Mouse (Mus musculus) adrenal gland, postnatal 10 days (tissue): ENCODE measurements around the gene Fgfr2. TPM values are rescaled to one million over a fixed set of nuclear protein-coding genes. Genes with fewer than 3 reads are reported as not detected.

Experiments used
- microRNA-seq: library from miRNA; unstranded; fragments of <30 nt; microRNA quantifications from one replicate; pipeline ENCODE4 v1.2.0, GENCODE M21; 2021
- total RNA-seq, 2 experiments: library from RNA; stranded (reverse); gene quantifications; 2 replicates each; pipeline ENCODE4 v1.2.3; 2021

Fgfr2 gene
- total RNA-seq, 2 experiments from 2014 or later: 128 to 169 TPM

Small RNA genes lying within 50 kb of the gene (microRNA-seq; reads per million reads assigned to microRNA genes)
- gene Mir7061: not detected

Other genes with a start within 250 kb of the Fgfr2 start
- gene Zranb1, start 192.2 kb downstream of the Fgfr2 start, total RNA-seq: 10 to 100 TPM; 33.7 to 37.9 TPM
- gene Ctbp2, start 1.0 kb upstream of the Fgfr2 start, total RNA-seq: 10 to 100 TPM; 52.8 to 63.1 TPM